Mouse (Mus musculus) lung, embryonic 15.5 days (tissue): Measurements from ENCODE around the gene Gdap1l1. TPM values are rescaled to one million over a fixed set of nuclear protein-coding genes. Genes with fewer than 3 reads are reported as not detected.
"Not testable (repeated sequence)": the region's sequence is repeated elsewhere in the genome, so short reads cannot be mapped to it uniquely, and the experiment has no call there.

ENCODE experiments used
- ATAC-seq: fragments of 200-750 bp; cut with Nextera tagmentation; 2 replicates; pipeline ENCODE4 v1.8.0; 2017; ENCODE audit warnings: moderate number of reproducible peaks, borderline replicate concordance; ENCODE audit not compliant: low FRiP score, low TSS enrichment; ENCODE audit errors: extremely low read depth
- H3K27ac ChIP-seq: fragments of 300-500 bp; sonication (generic); 2 replicates; pipeline ENCODE4 v1.5.1; 2015; ENCODE audit warnings: moderate library complexity, mild to moderate bottlenecking, inconsistent platforms
- H3K27me3 ChIP-seq: fragments of 300-500 bp; sonication (generic); 2 replicates; pipeline ENCODE4 v1.6.1; 2015; ENCODE audit warnings: inconsistent platforms
- H3K36me3 ChIP-seq: fragments of 300-500 bp; sonication (generic); 2 replicates; pipeline ENCODE4 v1.6.1; 2015; ENCODE audit warnings: inconsistent platforms
- H3K4me1 ChIP-seq: fragments of 300-500 bp; sonication (generic); 2 replicates; pipeline ENCODE4 v1.6.1; 2015; ENCODE audit warnings: inconsistent platforms
- H3K4me2 ChIP-seq: fragments of 300-500 bp; sonication (generic); 2 replicates; pipeline ENCODE4 v1.6.1; 2015; ENCODE audit warnings: inconsistent platforms, mild to moderate bottlenecking, moderate library complexity
- H3K4me3 ChIP-seq: fragments of 300-500 bp; sonication (generic); 2 replicates; pipeline ENCODE4 v1.5.1; 2015; ENCODE audit warnings: mild to moderate bottlenecking, inconsistent platforms
- H3K9ac ChIP-seq: fragments of 300-500 bp; sonication (generic); 2 replicates; pipeline ENCODE4 v1.6.1; 2015; ENCODE audit warnings: inconsistent platforms
- H3K9me3 ChIP-seq: fragments of 300-500 bp; sonication (generic); 2 replicates; pipeline ENCODE4 v1.6.1; 2016; ENCODE audit warnings: inconsistent platforms
- WGBS: fragments of 180-500 bp; shearing (Covaris S2); methylation state at CpG from one replicate; pipeline ENCODE4 v1.1.7; 2015; 5-methylcytosine and 5-hydroxymethylcytosine counted together
- polyA plus RNA-seq: library from polyadenylated mRNA; unstranded; fragments of >200 nt; fragmentation: Nextera tagmentation; extraction: Ambion mirVana; gene quantifications from 2 replicates; pipeline ENCODE4 v1.2.1, GENCODE M21; 2015

Gdap1l1 gene
- polyA plus RNA-seq, 1 experiment from 2014 or later = 1.3 TPM

GRCm38 (mm10) chr2:163453378-163453777, 15.1 kb downstream of the Gdap1l1 start:
- no peak for ATAC-seq
- no peak overlapping the region for H3K27ac ChIP-seq
- H3K36me3 ChIP-seq = no peaks in the 10 kb centered on the region
- H3K27me3 ChIP-seq = no peaks in the 10 kb centered on the region
- H3K4me2 ChIP-seq = no peak overlapping the region
- 81% methylated on average over 13 of the region's 13 CpGs for WGBS
- H3K4me3 ChIP-seq = no peak overlapping the region
- no peaks in the 10 kb centered on the region for H3K9me3 ChIP-seq
- no peaks in the 10 kb centered on the region for H3K4me1 ChIP-seq
- H3K9ac ChIP-seq = no peak overlapping the region

- Histone ChIP-seq H3K9me3 (no peaks in the 10 kb centered on the region), H3K27ac (no peak overlapping the region), H3K36me3 (no peaks in the 10 kb centered on the region), H3K9ac (no peak overlapping the region), H3K4me2 (no peak overlapping the region), H3K4me3 (no peak overlapping the region), H3K4me1 (no peaks in the 10 kb centered on the region), H3K27me3 (peaks cover 6% of the 10 kb centered on the region; the same call in 1 of the 2 replicates)
- WGBS = 35% methylated on average over 27 of the region's 27 CpGs
- ATAC-seq = 0 out of 2 replicates have a peak, but pooled peaks have one; percentile 35
These were observed 20.4 kb downstream of the Gdap1l1 start for GRCm38 (mm10) chr2:163458539-163459265.

DNA sequence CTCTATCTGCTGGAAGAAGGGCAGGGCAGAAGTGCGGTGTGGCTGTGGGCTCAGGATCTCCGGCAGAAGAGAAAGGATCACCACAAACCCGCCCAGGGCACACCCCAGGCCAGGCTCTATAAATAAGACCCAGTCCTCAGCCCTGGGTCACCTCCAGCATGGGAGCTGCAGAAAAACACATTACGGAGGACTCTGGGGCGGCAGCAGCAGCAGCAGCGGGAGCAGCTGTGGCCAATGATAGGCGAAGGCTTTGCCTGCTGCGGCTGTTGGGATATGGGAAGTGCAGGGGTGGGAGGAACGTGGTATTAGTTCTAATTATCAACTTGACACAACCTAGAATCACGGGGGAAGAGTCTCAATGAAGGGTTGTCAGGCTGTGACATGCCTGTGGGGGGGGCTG, 21.1 kb downstream of the Gdap1l1 start:
- ATAC-seq = no peak
- peaks cover 6% of the 10 kb centered on the region; the same call in 1 of the 2 replicates for H3K27me3 ChIP-seq
- H3K9ac ChIP-seq = no peak overlapping the region
- H3K4me1 ChIP-seq = no peaks in the 10 kb centered on the region
- WGBS = 40% methylated on average over 10 of the region's 10 CpGs
- H3K4me2 ChIP-seq = no peak overlapping the region
- no peak overlapping the region for H3K4me3 ChIP-seq
- H3K27ac ChIP-seq = no peak overlapping the region
- no peaks in the 10 kb centered on the region for H3K9me3 ChIP-seq
- H3K36me3 ChIP-seq = no peaks in the 10 kb centered on the region

DNA sequence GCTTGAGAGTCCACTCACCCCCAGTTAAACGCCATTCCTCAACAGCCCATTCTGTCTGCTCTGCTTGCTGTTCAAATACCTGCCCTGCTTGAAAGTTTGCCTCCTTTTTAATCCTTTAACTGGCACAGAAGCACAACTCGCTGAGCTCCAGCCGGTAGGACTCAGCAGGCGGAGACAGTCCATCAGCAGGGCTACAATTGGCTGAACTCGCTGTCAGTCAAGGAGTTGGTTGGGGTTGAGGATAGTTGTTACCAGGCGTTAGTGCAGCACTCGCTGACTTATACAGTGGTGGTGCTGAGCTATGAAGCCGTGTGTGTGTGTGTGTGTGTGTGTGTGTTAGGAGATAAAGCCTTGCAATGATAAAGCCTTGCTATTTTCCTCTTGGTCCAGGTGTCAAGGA, 22.3 kb downstream of the Gdap1l1 start:
- ATAC-seq = no peak

GRCm38 (mm10) chr2:163461307-163461706, 23.0 kb downstream of the Gdap1l1 start:
- H3K27me3 ChIP-seq, H3K4me3 ChIP-seq, H3K9me3 ChIP-seq, H3K36me3 ChIP-seq, ATAC-seq, H3K9ac ChIP-seq, H3K4me1 ChIP-seq, H3K4me2 ChIP-seq, H3K27ac ChIP-seq: not testable (repeated sequence)
- 94% methylated on average over 9 of the region's 9 CpGs for WGBS

More for the DNA sequence above, 22.3 kb downstream of the Gdap1l1 start:
- peaks cover 6% of the 10 kb centered on the region; the same call in 1 of the 2 replicates for H3K27me3 ChIP-seq
- no peak overlapping the region for H3K4me3 ChIP-seq
- H3K4me1 ChIP-seq = no peaks in the 10 kb centered on the region
- no peaks in the 10 kb centered on the region for H3K9me3 ChIP-seq
- 77% methylated on average over 8 of the region's 8 CpGs for WGBS
- no peak overlapping the region for H3K27ac ChIP-seq
- H3K4me2 ChIP-seq = no peak overlapping the region
- H3K36me3 ChIP-seq = no peaks in the 10 kb centered on the region
- no peak overlapping the region for H3K9ac ChIP-seq

- H3K4me1 ChIP-seq = no peaks in the 10 kb centered on the region
- no peak overlapping the region for H3K4me2 ChIP-seq
- H3K27ac ChIP-seq = no peak overlapping the region
- no peaks in the 10 kb centered on the region for H3K9me3 ChIP-seq
- no peak overlapping the region for H3K4me3 ChIP-seq
- no peak for ATAC-seq
- no peaks in the 10 kb centered on the region for H3K36me3 ChIP-seq
- H3K9ac ChIP-seq = no peak overlapping the region
- WGBS = 78% methylated on average over 5 of the region's 5 CpGs
- peaks cover 6% of the 10 kb centered on the region; the same call in 1 of the 2 replicates for H3K27me3 ChIP-seq
These were observed 24.1 kb downstream of the Gdap1l1 start for GRCm38 (mm10) chr2:163462386-163462785.

DNA sequence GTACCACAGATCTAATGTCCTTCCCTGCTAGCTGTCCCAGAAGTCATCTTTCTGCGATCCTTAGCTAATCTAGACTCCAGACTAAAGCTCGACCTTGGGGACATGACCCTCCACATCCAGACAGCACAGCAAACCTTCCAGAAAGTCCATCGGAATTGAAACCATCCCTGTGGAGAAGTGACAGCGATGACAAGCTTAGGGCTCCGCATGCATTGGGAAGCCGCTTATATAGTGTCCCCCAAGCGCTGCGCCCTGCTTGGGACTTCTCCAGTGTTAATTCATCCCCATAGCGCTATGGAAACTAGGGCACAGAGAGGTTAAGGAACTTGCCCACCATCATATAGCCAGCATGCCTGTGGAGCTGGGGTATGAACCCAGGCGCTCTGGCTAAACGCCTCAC, 24.5 kb downstream of the Gdap1l1 start:
- Histone ChIP-seq H3K27ac (no peak overlapping the region), H3K4me3 (no peak overlapping the region), H3K4me2 (no peak overlapping the region), H3K36me3 (no peaks in the 10 kb centered on the region; the same call in 1 of the 2 replicates), H3K27me3 (peaks cover 6% of the 10 kb centered on the region; the same call in 1 of the 2 replicates), H3K4me1 (no peaks in the 10 kb centered on the region), H3K9ac (no peak overlapping the region), H3K9me3 (no peaks in the 10 kb centered on the region)
- ATAC-seq = no peak
- WGBS = 70% methylated on average over 11 of the region's 11 CpGs

GRCm38 (mm10) chr2:163463251-163463769, 25.0 kb downstream of the Gdap1l1 start:
- Histone ChIP-seq H3K27ac (no peak overlapping the region), H3K36me3 (no peaks in the 10 kb centered on the region; the same call in 1 of the 2 replicates), H3K4me2 (no peak overlapping the region), H3K9me3 (no peaks in the 10 kb centered on the region), H3K4me3 (no peak overlapping the region), H3K27me3 (peaks cover 6% of the 10 kb centered on the region; the same call in 1 of the 2 replicates), H3K9ac (no peak overlapping the region), H3K4me1 (no peaks in the 10 kb centered on the region)
- no peak for ATAC-seq
- WGBS = 52% methylated on average over 10 of the region's 10 CpGs

- H3K27ac ChIP-seq = no peak overlapping the region
- H3K4me1 ChIP-seq = no peaks in the 10 kb centered on the region
- no peaks in the 10 kb centered on the region for H3K9me3 ChIP-seq
- 64% methylated on average over 4 of the region's 4 CpGs for WGBS
- ATAC-seq = no peak
- peaks cover 2% of the 10 kb centered on the region; the same call in 1 of the 2 replicates for H3K27me3 ChIP-seq
- no peak overlapping the region for H3K4me2 ChIP-seq
- H3K36me3 ChIP-seq = peaks cover 3% of the 10 kb centered on the region; the same call in 1 of the 2 replicates
- no peak overlapping the region for H3K4me3 ChIP-seq
- H3K9ac ChIP-seq = no peak overlapping the region
These were observed 25.7 kb downstream of the Gdap1l1 start for GRCm38 (mm10) chr2:163463998-163464397.

- no peak; the same call in 1 of the 2 replicates for ATAC-seq
- Histone ChIP-seq H3K4me3 (no peak overlapping the region), H3K4me2 (no peak overlapping the region), H3K4me1 (no peaks in the 10 kb centered on the region), H3K9me3 (no peaks in the 10 kb centered on the region), H3K27ac (no peak overlapping the region), H3K27me3 (no peaks in the 10 kb centered on the region), H3K36me3 (peaks cover 8% of the 10 kb centered on the region; the same call in 1 of the 2 replicates), H3K9ac (no peak overlapping the region)
- 46% methylated on average over 6 of the region's 6 CpGs for WGBS
These were observed 26.3 kb downstream of the Gdap1l1 start for GRCm38 (mm10) chr2:163464562-163464961.

- no peaks in the 10 kb centered on the region for H3K9me3 ChIP-seq
- no peak overlapping the region for H3K9ac ChIP-seq
- peaks cover 8% of the 10 kb centered on the region; the same call in 1 of the 2 replicates for H3K36me3 ChIP-seq
- peak; percentile 87 for ATAC-seq
- no peak overlapping the region for H3K4me3 ChIP-seq
- no peak overlapping the region for H3K4me2 ChIP-seq
- no peak overlapping the region for H3K27ac ChIP-seq
- WGBS = 43% methylated on average over 8 of the region's 8 CpGs
- H3K27me3 ChIP-seq = no peaks in the 10 kb centered on the region
- H3K4me1 ChIP-seq = peaks cover 7% of the 10 kb centered on the region
These were observed 28.5 kb downstream of the Gdap1l1 start for GRCm38 (mm10) chr2:163466771-163467170.

- peaks cover 8% of the 10 kb centered on the region for H3K4me1 ChIP-seq
These were observed 29.3 kb downstream of the Gdap1l1 start for GRCm38 (mm10) chr2:163467585-163467984.

More at GRCm38 (mm10) chr2:163467585-163467984, 29.3 kb downstream of the Gdap1l1 start:
- Histone ChIP-seq H3K4me3 (no peak overlapping the region), H3K36me3 (peaks cover 8% of the 10 kb centered on the region; the same call in 1 of the 2 replicates), H3K9ac (no peak overlapping the region), H3K27ac (no peak overlapping the region), H3K9me3 (no peaks in the 10 kb centered on the region), H3K27me3 (no peaks in the 10 kb centered on the region), H3K4me2 (no peak overlapping the region)
- 81% methylated on average over 6 of the region's 6 CpGs for WGBS
- no peak for ATAC-seq
